In genomic region chr2:45109951-45110756, GRCm38 (mm10) we compare ENCODE assay signal across 8 mouse cellular contexts. TPM values are rescaled to one million over a fixed set of nuclear protein-coding genes. Genes with fewer than 3 reads are reported as not detected.
A peak's percentile ranks its signal among the peaks of the same experiment; 100 is the strongest.
DNase-seq lines count a peak whose midpoint lies in the region; ATAC-seq and TF ChIP-seq lines count a peak whose summit lies in the region.

No protein-coding gene starts in this region.

- H3K4me1 ChIP-seq in forebrain, embryonic 16.5 days (replicated peaks; ENCODE audit: control insufficient read depth, insufficient read depth, low read length), result peaks cover 34% of the 10 kb centered on the region
- peaks cover 9% of the 10 kb centered on the region for H3K4me1 ChIP-seq in hindbrain, embryonic 16.5 days (ENCODE audit: control insufficient read depth, insufficient read depth, low read depth, low read length)
- H3K4me1 ChIP-seq in liver, embryonic 12.5 days, result peaks cover 58% of the 10 kb centered on the region
- no peaks in the 10 kb centered on the region for H3K4me1 ChIP-seq in midbrain, postnatal 0 days (ENCODE audit: insufficient read depth, low read length)

- no peaks in the 10 kb centered on the region for H3K9me3 ChIP-seq in forebrain, embryonic 16.5 days (ENCODE audit: control insufficient read depth, low read length)
- H3K9me3 ChIP-seq in hindbrain, embryonic 16.5 days (ENCODE audit: control insufficient read depth, low read length), result no peaks in the 10 kb centered on the region
- no peaks in the 10 kb centered on the region for H3K9me3 ChIP-seq in liver, embryonic 12.5 days (replicated peaks)
- no peaks in the 10 kb centered on the region for H3K9me3 ChIP-seq in midbrain, postnatal 0 days (ENCODE audit: low read length)

- no peaks in the 10 kb centered on the region for H3K27me3 ChIP-seq in forebrain, embryonic 16.5 days (replicated peaks; ENCODE audit: control insufficient read depth, insufficient read depth, low read length)
- H3K27me3 ChIP-seq in hindbrain, embryonic 16.5 days (replicated peaks; ENCODE audit: control insufficient read depth, insufficient read depth, low read length), result no peaks in the 10 kb centered on the region
- H3K27me3 ChIP-seq in liver, embryonic 12.5 days (replicated peaks), result peaks cover 5% of the 10 kb centered on the region; the same call in 1 of the 2 replicates
- H3K27me3 ChIP-seq in midbrain, postnatal 0 days (ENCODE audit: insufficient read depth, low read length), result no peaks in the 10 kb centered on the region

- H3K36me3 ChIP-seq in forebrain, embryonic 16.5 days (ENCODE audit: control insufficient read depth, insufficient read depth), result no peaks in the 10 kb centered on the region
- H3K36me3 ChIP-seq in hindbrain, embryonic 16.5 days (ENCODE audit: control insufficient read depth, insufficient read depth, low read length), result no peaks in the 10 kb centered on the region
- peaks cover 15% of the 10 kb centered on the region for H3K36me3 ChIP-seq in liver, embryonic 12.5 days
- no peaks in the 10 kb centered on the region for H3K36me3 ChIP-seq in midbrain, postnatal 0 days (ENCODE audit: insufficient read depth, low read length)

- ATAC-seq in forebrain, embryonic 16.5 days, result peak; percentile 15
- ATAC-seq in hindbrain, embryonic 16.5 days, result peak; percentile 24; the same call in 1 of the 2 replicates
- ATAC-seq in liver, embryonic 12.5 days, result peak; percentile 74
- peak; percentile 15; the same call in 1 of the 2 replicates for ATAC-seq in midbrain, postnatal 0 days (ENCODE audit: low FRiP score)

- peak overlapping the region; percentile 71 for H3K4me2 ChIP-seq in forebrain, embryonic 16.5 days (ENCODE audit: low read length)
- H3K4me2 ChIP-seq in hindbrain, embryonic 16.5 days (ENCODE audit: low read length), result peak overlapping the region; percentile 76
- H3K4me2 ChIP-seq in liver, embryonic 12.5 days, result peak overlapping the region; percentile 94
- H3K4me2 ChIP-seq in midbrain, postnatal 0 days (ENCODE audit: low read depth, low read length, poor library complexity, severe bottlenecking), result peak overlapping the region; percentile 91

- peak; percentile 41 to 44 for DNase-seq in cerebellum, postnatal 25 days
- DNase-seq in cerebellum, adult 9-11 months, result no peak
- peak; percentile 76 for DNase-seq in adrenal gland, postnatal 10 days
- DNase-seq in midbrain, postnatal 0 days (ENCODE audit: low spot score), result no peak
- peak; percentile 69 for DNase-seq in testis, postnatal 10 days (ENCODE audit: low spot score)

- H3K27ac ChIP-seq in forebrain, embryonic 16.5 days (ENCODE audit: low read length), result peak overlapping the region; percentile 98
- H3K27ac ChIP-seq in hindbrain, embryonic 16.5 days (ENCODE audit: low read depth, low read length), result peak overlapping the region; percentile 95
- H3K27ac ChIP-seq in liver, embryonic 12.5 days, result peak overlapping the region; percentile 95
- H3K27ac ChIP-seq in midbrain, postnatal 0 days (ENCODE audit: low read depth, low read length), result peak overlapping the region; percentile 87

- WGBS in forebrain, embryonic 16.5 days, result under 1% methylated on average over 54 of the region's 54 CpGs
- WGBS in hindbrain, embryonic 16.5 days, result under 1% methylated on average over 54 of the region's 54 CpGs
- WGBS in liver, embryonic 12.5 days (ENCODE audit: insufficient replicate concordance), result under 1% methylated on average over 53 of the region's 54 CpGs
- under 1% methylated on average over 48 of the region's 54 CpGs for WGBS in midbrain, postnatal 0 days

- H3K4me3 ChIP-seq in forebrain, embryonic 16.5 days (replicated peaks; ENCODE audit: low read length), result peak overlapping the region; percentile 85
- H3K4me3 ChIP-seq in hindbrain, embryonic 16.5 days (ENCODE audit: low read length), result peak overlapping the region; percentile 81
- peak overlapping the region; percentile 97 for H3K4me3 ChIP-seq in liver, embryonic 12.5 days
- H3K4me3 ChIP-seq in midbrain, postnatal 0 days (ENCODE audit: low read depth, low read length), result peak overlapping the region; percentile 68

- TF ChIP-seq CTCF in midbrain, postnatal 0 days (IDR thresholded peaks at IDR 0.05), result no peak

- peak overlapping the region; percentile 90 for H3K9ac ChIP-seq in forebrain, embryonic 16.5 days (replicated peaks; ENCODE audit: low read depth, low read length)
- H3K9ac ChIP-seq in hindbrain, embryonic 16.5 days (ENCODE audit: low read depth, low read length), result peak overlapping the region; percentile 88
- H3K9ac ChIP-seq in liver, embryonic 12.5 days, result peak overlapping the region; percentile 99
- H3K9ac ChIP-seq in midbrain, postnatal 0 days (replicated peaks; ENCODE audit: low read length, poor library complexity, severe bottlenecking), result peak overlapping the region; percentile 78

RNA-seq across cellular contexts. Expression of gene Zeb2, which starts 7.0 kb away (rescaled TPM):
- 100 to 1,000 TPM; 129 to 138 TPM for total RNA-seq in adrenal gland, postnatal 10 days (2021)
- polyA plus RNA-seq in forebrain, embryonic 16.5 days (2015; fragmentation: Nextera tagmentation; extraction: Ambion mirVana), result 120 and 151 TPM in 2 replicates
- 30.3 and 36.8 TPM in 2 replicates for polyA plus RNA-seq in hindbrain, embryonic 16.5 days (2015; fragmentation: Nextera tagmentation; extraction: Ambion mirVana)
- polyA plus RNA-seq in liver, embryonic 12.5 days (2016; fragmentation: Nextera tagmentation; extraction: Ambion mirVana), result 22.1 and 24.3 TPM in 2 replicates
- total RNA-seq in midbrain, postnatal 0 days (2014; rRNA removed), result 39.6 and 48.1 TPM in 2 replicates
- polyA plus RNA-seq in midbrain, postnatal 0 days (2015; fragmentation: Nextera tagmentation; extraction: Ambion mirVana), result 13.4 and 15.3 TPM in 2 replicates

Comparison
In these comparisons a context has a peak if more than half of its experiments do, and no peak if none do; other contexts are left out.
1. DNase-seq: peak in cerebellum, postnatal 25 days (2 of 2), adrenal gland, postnatal 10 days (single experiment) and testis, postnatal 10 days (single experiment); none in cerebellum, adult 9-11 months (single experiment) and midbrain, postnatal 0 days (single experiment).
2. ATAC-seq: peak in every context shown above with its lines; median percentile 74 in liver, embryonic 12.5 days; 24 in hindbrain, embryonic 16.5 days; 15 in forebrain, embryonic 16.5 days; 15 in midbrain, postnatal 0 days.
3. Peak in every context shown above with its lines, with median percentiles within 50 percentile points of each other: H3K27ac ChIP-seq, H3K4me2 ChIP-seq, H3K4me3 ChIP-seq and H3K9ac ChIP-seq.